Mouse (Mus musculus): Measurements from ENCODE around the gene Chrnb2.

DNA sequence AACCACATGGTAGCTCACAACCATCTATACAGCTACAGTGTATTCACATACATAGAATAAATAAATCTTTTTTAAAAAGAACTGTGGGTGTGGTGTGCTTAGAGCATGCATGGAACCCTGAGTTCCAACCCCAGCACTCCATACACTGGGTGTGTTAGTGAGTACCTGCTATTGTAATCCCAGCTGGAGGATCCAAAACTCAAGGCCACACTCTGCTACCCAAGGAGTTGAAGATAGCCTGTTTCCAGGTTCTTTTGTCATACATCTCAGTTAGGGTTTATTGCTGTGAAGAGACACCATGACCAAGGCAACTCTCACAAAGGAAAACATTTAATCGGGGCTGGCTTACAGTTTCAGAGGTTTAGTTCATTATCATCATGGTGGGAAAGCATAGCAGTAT is 65.5 kb downstream of the Chrnb2 start:
- no peak for TF ChIP-seq CTCF (IDR thresholded peaks at IDR 0.05; ENCODE audit: control insufficient read depth, insufficient read depth, insufficient read length)
- TF ChIP-seq MYOG (IDR thresholded peaks at IDR 0.05; ENCODE audit: control insufficient read depth, extremely low read depth, insufficient read length): no peak
- TF ChIP-seq MAX (IDR thresholded peaks at IDR 0.05): no peak
- no peak for TF ChIP-seq FOSL1 (IDR thresholded peaks at IDR 0.05; ENCODE audit: insufficient read depth, low read length, poor library complexity, severe bottlenecking)
- TF ChIP-seq MYOD1 (IDR thresholded peaks at IDR 0.05; ENCODE audit: control insufficient read depth, insufficient read length, low read depth): no peak
- no peak for TF ChIP-seq USF1 (IDR thresholded peaks at IDR 0.05; ENCODE audit: low read depth)
